Mouse (Mus musculus): ENCODE data around the gene Wbp4.

Gene Wbp4

GRCm38 (mm10) chr14:79481339-79482151 is at the start of gene Wbp4:
Gene Wbp4, minus strand, starts transcription at chr14:79481520.
- peak; percentile 99 for DNase-seq

GRCm38 (mm10) chr14:79530761-79531160 is 49.4 kb upstream of the Wbp4 start:
- peak; percentile 70 for DNase-seq

- DNase-seq: peak; percentile 80
Measured at GRCm38 (mm10) chr14:79529581-79530554, 48.5 kb upstream of the Wbp4 start.

GRCm38 (mm10) chr14:79527704-79528103 is 46.4 kb upstream of the Wbp4 start:
- DNase-seq: peak; percentile 71

DNA sequence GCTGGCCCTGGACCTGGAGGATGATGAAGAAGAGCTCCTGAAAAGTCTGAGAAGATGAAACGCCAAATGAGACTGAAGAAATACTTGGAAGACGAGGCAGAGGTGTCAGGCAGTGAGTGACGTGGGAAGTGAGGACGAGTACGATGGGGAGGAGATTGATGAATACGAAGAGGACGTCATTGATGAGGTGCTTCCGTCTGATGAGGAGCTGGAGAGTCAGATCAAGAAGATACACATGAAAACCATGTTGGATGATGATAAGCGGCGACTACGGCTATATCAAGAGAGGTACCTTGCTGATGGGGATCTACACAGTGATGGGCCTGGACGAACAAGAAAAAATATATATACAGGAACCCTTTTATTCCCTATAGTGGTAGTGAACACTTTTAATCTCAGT is 44.8 kb upstream of the Wbp4 start:
- DNase-seq: peak; percentile 76

- DNase-seq: peak; percentile 92
Measured at GRCm38 (mm10) chr14:79522387-79522786, 41.1 kb upstream of the Wbp4 start.

DNA sequence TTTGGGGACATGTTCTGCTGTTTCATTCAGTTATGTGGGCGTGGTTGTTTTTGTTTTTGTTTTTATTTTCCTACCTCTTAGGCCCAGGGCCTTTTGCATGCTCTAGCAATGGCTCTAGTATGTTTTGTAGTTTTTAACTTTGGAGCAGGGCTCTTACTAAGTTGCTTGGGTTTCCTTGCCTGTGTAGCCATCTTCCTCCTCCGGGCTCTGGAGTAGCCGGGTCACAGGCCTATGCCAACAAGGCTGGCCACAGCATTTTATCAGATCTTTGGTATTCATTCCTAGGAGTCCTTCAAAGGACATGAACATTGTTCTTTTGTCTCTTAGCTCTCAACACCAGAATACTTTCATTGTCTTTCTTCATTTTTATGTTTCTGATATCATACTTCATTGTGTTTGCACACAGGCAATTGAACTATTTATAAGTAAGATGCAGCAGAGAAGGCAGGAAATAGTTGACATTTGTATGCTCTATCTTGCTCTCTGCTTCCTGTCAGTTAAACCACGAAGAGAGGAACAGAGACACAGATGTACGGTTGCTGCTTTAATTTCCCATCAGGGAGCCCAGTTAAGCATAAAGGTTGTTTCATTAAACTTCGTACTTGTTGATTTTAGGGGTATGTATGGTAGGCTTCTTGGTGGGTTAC is 40.3 kb upstream of the Wbp4 start:
- peak; percentile 81 for DNase-seq

- no peak for DNase-seq
Measured at GRCm38 (mm10) chr14:79521056-79521455, 39.7 kb upstream of the Wbp4 start.

DNA sequence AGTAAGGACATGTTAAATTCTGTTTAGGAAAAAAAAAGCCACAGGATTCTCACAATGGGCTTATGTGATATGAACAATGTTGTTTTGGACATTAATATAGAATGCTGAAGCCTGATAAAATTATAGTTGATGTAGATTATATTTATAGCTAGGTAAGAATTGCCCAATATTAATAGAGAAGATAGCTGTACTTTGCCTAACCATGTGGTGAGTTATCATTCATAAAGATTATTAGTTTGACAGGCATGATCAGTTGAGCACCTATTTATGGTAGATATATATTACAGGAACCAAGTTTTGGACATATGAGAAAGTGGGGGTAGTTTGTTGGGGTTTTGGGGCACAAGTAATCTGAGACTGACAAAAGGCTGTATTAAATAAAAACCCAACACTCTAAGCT is 39.3 kb upstream of the Wbp4 start:
- DNase-seq: no peak

DNA sequence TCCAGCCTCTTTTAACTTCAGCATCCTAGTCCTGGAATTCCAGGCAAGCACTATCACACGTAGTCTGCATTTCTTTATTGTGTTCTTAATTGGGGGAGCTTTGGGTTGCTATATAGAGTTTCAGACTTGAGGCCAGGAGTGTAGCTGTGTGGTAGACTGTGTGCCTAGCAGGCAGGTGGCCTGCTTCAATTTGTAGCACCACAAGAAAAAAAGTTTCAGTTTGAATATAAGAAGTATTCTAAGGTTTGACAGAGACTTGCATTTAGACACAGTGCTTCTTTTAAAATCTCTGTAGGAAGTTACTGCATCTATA is 38.3 kb upstream of the Wbp4 start:
- DNase-seq: peak; percentile 75

DNA sequence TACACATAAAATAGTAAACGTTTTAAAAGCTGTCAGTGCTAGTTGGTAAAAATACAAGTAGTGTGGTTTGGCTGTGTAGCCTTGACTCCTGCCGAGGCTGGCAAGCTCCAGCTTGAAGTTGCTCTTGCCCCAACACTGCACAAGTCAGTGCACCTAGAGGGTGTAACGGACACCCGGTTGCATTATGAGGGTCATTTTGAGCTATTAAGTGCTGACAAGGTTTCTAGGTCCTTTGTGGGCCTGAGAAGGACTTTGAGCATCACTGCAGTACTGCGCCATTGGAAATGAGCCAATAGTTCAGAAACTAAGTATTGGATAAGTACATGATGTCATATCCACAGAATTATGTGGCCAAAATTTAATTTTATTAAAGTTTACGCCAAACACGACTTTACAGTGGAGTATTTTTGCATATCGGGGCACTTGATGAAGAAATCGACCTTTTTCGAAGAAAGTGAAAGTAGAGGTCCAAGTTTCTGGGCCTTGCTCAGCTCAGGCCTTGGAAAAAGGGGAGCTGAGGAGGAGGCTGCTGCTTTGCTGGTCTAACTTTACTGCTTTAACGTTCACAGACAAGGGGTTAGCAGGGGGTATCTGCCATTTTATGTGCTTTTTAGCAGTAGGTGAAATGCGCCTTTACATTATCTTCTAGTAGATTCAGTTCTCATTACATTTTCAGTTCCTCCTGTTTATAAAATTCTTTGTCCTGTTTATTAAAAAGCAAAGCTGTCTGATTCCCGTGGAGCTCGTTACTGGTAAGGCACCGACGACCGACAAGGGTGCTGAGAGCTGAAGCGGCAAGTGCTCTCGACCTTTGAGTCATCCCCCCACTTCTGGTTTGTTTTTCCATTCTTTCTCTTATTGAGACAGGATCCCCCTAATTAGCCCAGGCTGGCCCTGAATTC is 37.7 kb upstream of the Wbp4 start:
- peak; percentile 89 for DNase-seq

- peak; percentile 18 for DNase-seq
Measured at GRCm38 (mm10) chr14:79518123-79518522, 36.8 kb upstream of the Wbp4 start.

DNA sequence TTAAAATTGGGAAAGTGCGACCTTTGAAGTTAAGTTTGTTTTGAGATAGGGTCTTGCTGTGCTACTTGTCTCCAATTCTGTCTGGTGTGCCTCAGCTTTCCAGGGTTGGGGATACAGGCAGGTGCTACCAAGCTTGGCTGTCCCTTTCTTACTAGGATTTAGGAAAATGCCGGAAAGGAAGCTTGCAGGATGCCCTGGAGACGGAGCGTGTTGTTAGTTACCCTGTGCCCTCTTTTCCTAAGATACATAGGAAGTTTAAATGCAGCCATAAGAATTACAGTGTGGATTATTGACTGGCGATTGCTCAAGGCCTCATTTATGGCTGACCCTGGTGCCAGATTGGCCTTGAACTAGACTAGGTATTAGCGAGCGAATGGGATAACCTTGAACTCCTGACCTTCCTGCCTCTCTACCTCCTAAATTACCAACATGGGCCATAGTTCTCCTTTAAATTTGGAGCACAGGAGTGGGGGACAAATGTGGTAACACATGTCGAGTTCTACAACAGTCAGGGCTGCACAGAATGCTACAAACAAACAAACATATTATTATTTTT is 35.9 kb upstream of the Wbp4 start:
- peak; percentile 88 for DNase-seq

GRCm38 (mm10) chr14:79516751-79517150 is 35.4 kb upstream of the Wbp4 start:
- DNase-seq: peak; percentile 59

DNA sequence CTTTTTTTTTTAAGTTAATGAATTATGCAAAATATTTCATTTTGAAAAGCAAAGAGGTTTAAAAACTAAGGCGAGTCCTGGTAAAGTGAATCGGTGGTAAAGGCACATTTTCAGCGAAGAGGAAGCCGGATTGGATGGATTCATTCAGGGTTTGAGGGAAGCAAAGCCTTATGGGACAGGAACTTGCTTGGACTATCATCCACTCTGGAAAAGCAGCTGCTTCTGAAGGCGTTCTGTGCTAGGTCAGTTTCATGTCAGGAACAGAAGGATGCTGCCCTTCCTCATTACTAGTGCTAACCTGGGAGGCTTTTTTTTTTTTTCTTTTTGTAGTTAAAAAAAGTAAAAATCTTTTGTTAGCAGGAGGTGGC is 34.9 kb upstream of the Wbp4 start:
- DNase-seq: peak; percentile 89

GRCm38 (mm10) chr14:79515511-79516242 is 34.4 kb upstream of the Wbp4 start:
- DNase-seq: peak; percentile 93

- DNase-seq: no peak
Measured at GRCm38 (mm10) chr14:79515100-79515499, 33.8 kb upstream of the Wbp4 start.

DNA sequence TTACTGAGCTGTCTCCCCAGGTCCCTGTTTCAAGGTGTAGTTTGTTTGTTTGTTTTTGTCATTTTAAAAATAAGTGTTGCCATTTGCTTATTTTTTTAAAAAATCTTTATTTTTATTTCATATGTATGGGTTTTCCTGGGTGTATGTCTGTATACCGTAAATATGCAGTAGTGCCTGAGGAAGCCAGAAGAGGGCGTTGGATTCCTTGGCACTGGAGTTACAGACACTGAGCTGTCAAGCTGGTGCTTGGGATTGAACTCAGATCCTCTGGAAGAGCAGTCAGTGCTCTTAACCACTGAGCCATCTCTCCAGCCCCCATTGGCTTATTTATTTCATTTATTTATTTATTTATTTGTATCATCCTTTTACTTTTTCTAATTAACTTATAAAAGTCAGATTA is 32.6 kb upstream of the Wbp4 start:
- peak; percentile 75 for DNase-seq

GRCm38 (mm10) chr14:79511521-79511920 is 30.2 kb upstream of the Wbp4 start:
- peak; percentile 94 for DNase-seq

- DNase-seq: peak; percentile 90
Measured at GRCm38 (mm10) chr14:79508662-79509305, 27.5 kb upstream of the Wbp4 start.

DNA sequence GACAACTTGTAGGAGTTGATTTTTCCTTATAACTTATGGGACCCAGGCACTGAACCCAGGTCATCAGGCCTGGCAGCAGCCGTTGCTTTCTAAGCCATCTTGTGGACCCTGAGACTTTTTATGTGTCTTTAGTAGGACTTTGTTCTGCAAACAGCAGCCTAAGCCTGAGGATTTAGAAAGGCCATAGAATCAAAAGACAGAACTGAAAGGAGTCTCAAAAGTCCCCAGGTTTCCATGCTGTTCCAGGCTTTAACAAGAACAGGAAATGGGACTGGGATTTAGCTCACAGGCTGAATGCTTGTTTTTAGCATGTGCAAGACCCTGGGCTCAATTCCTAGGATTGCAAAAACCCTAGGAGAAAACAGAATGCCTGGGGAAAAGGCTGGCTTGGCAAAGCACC is 26.5 kb upstream of the Wbp4 start:
- peak; percentile 88 for DNase-seq

Measured in heart, adult 11 months (tissue).